Mouse (Mus musculus) lung, embryonic 14.5 days (tissue): ENCODE measurements at regions not wholly inside any gene's neighbourhood (a gene's known extent, or its start where the extent isn't known, plus 50 kb on each side); places are given as distances from the start of the nearest gene placed in this dataset.

ENCODE experiments used
- ATAC-seq: fragments of 200-750 bp; cut with Nextera tagmentation; 2 replicates; pipeline ENCODE4 v1.8.0; 2017; ENCODE audit warnings: mild to moderate bottlenecking, moderate TSS enrichment, moderate library complexity; ENCODE audit not compliant: insufficient read depth
- DNase-seq: peaks from one replicate; pipeline ENCODE4 v3.0.0-alpha.2; 2015
- H3K27ac ChIP-seq: fragments of 300-500 bp; sonication (generic); 2 replicates; pipeline ENCODE4 v1.5.1; 2014; ENCODE audit warnings: low read depth, mild to moderate bottlenecking, moderate library complexity
- H3K27me3 ChIP-seq: fragments of 300-500 bp; sonication (generic); 2 replicates; pipeline ENCODE4 v1.6.1; 2014; ENCODE audit warnings: low read length, control low read depth; ENCODE audit not compliant: insufficient read depth
- H3K36me3 ChIP-seq: fragments of 300-500 bp; sonication (generic); 2 replicates; pipeline ENCODE4 v1.6.1; 2014; ENCODE audit warnings: control low read depth; ENCODE audit not compliant: insufficient read depth
- H3K4me1 ChIP-seq: fragments of 300-500 bp; sonication (generic); 2 replicates; pipeline ENCODE4 v1.6.1; 2014; ENCODE audit warnings: antibody characterized with exemption, control low read depth; ENCODE audit not compliant: insufficient read depth
- H3K4me2 ChIP-seq: fragments of 300-500 bp; sonication (generic); 2 replicates; pipeline ENCODE4 v1.6.1; 2014; ENCODE audit warnings: mild to moderate bottlenecking
- H3K4me3 ChIP-seq: fragments of 300-500 bp; sonication (generic); 2 replicates; pipeline ENCODE4 v1.5.1; 2014; ENCODE audit warnings: low read depth, low read length
- H3K9ac ChIP-seq: fragments of 300-500 bp; sonication (generic); 2 replicates; pipeline ENCODE4 v1.6.1; 2014
- H3K9me3 ChIP-seq: fragments of 300-500 bp; sonication (generic); 2 replicates; pipeline ENCODE4 v1.6.1; 2016; ENCODE audit warnings: low read depth, low read length, control low read depth
- CTCF ChIP-seq: IDR thresholded peaks from 2 replicates; pipeline ENCODE4 v1.5.1; 2016; ENCODE audit warnings: antibody characterized with exemption, low read depth
- WGBS: fragments of 180-500 bp; shearing (Covaris S2); extraction: QIAGEN DNeasy Blood & Tissue Kit; methylation state at CpG from one replicate; pipeline ENCODE4 v1.1.7; 2014; 5-methylcytosine and 5-hydroxymethylcytosine counted together

GRCm38 (mm10) chr9:24982796-24983195 is 106.4 kb upstream of the Gm10181 start:
- Histone ChIP-seq H3K27ac (no peak overlapping the region), H3K4me3 (no peak overlapping the region), H3K27me3 (no peaks in the 10 kb centered on the region), H3K36me3 (no peaks in the 10 kb centered on the region), H3K4me2 (no peak overlapping the region), H3K4me1 (no peaks in the 10 kb centered on the region), H3K9ac (no peak overlapping the region), H3K9me3 (no peaks in the 10 kb centered on the region)
- ATAC-seq (no peak), DNase-seq (no peak)
- 0 out of 2 replicates have a peak, but pooled peaks have one; percentile 16 for TF ChIP-seq CTCF
- 63% methylated on average over 3 of the region's 3 CpGs for WGBS

- Histone ChIP-seq H3K36me3 (no peaks in the 10 kb centered on the region), H3K9ac (no peak overlapping the region), H3K27me3 (no peaks in the 10 kb centered on the region), H3K9me3 (no peaks in the 10 kb centered on the region), H3K4me1 (no peaks in the 10 kb centered on the region), H3K4me3 (no peak overlapping the region), H3K27ac (no peak overlapping the region), H3K4me2 (no peak overlapping the region)
- WGBS: 21% methylated on average over 7 of the region's 7 CpGs
- ATAC-seq: no peak
- TF ChIP-seq CTCF: no peak
- DNase-seq: peak; percentile 16
Measured at GRCm38 (mm10) chr9:24994491-24994890, 94.7 kb upstream of the Gm10181 start.

GRCm38 (mm10) chr9:25021095-25021691 is 68.0 kb upstream of the Gm10181 start:
- H3K4me2 ChIP-seq: no peak overlapping the region
- H3K36me3 ChIP-seq: no peaks in the 10 kb centered on the region
- TF ChIP-seq CTCF: no peak
- ATAC-seq: no peak
- no peak overlapping the region for H3K4me3 ChIP-seq
- no peak for DNase-seq
- no peak overlapping the region for H3K27ac ChIP-seq
- no peak overlapping the region for H3K9ac ChIP-seq
- H3K27me3 ChIP-seq: no peaks in the 10 kb centered on the region
- H3K9me3 ChIP-seq: no peaks in the 10 kb centered on the region
- 68% methylated on average over 4 of the region's 4 CpGs for WGBS
- no peaks in the 10 kb centered on the region for H3K4me1 ChIP-seq

GRCm38 (mm10) chr9:25022439-25022838 is 66.8 kb upstream of the Gm10181 start:
- WGBS: 79% methylated on average over 4 of the region's 4 CpGs
- Histone ChIP-seq H3K36me3 (no peaks in the 10 kb centered on the region), H3K9ac (no peak overlapping the region), H3K27ac (no peak overlapping the region), H3K9me3 (no peaks in the 10 kb centered on the region), H3K27me3 (no peaks in the 10 kb centered on the region), H3K4me3 (no peak overlapping the region), H3K4me2 (no peak overlapping the region), H3K4me1 (no peaks in the 10 kb centered on the region)
- no peak for TF ChIP-seq CTCF
- ATAC-seq: no peak
- DNase-seq: peak; percentile 24

- H3K4me2 ChIP-seq: no peak overlapping the region
- 64% methylated on average over 4 of the region's 4 CpGs for WGBS
- H3K9me3 ChIP-seq: no peaks in the 10 kb centered on the region
- H3K36me3 ChIP-seq: no peaks in the 10 kb centered on the region
- 0 out of 2 replicates have a peak, but pooled peaks have one; percentile 13 for TF ChIP-seq CTCF
- no peak overlapping the region for H3K27ac ChIP-seq
- no peaks in the 10 kb centered on the region for H3K27me3 ChIP-seq
- H3K4me1 ChIP-seq: no peaks in the 10 kb centered on the region
- H3K9ac ChIP-seq: no peak overlapping the region
- DNase-seq (peak; percentile 16), ATAC-seq (no peak)
- no peak overlapping the region for H3K4me3 ChIP-seq
Measured at GRCm38 (mm10) chr9:25024486-25024885, 64.7 kb upstream of the Gm10181 start.

GRCm38 (mm10) chr9:25027581-25027980 is 61.6 kb upstream of the Gm10181 start:
- Histone ChIP-seq H3K27ac (no peak overlapping the region), H3K9ac (no peak overlapping the region), H3K9me3 (no peaks in the 10 kb centered on the region), H3K36me3 (no peaks in the 10 kb centered on the region), H3K27me3 (no peaks in the 10 kb centered on the region), H3K4me2 (no peak overlapping the region), H3K4me3 (no peak overlapping the region), H3K4me1 (no peaks in the 10 kb centered on the region)
- ATAC-seq: no peak
- WGBS: 6% methylated on average over 8 of the region's 8 CpGs
- TF ChIP-seq CTCF: peak; percentile 95
- peak; percentile 86 for DNase-seq

- no peak overlapping the region for H3K9ac ChIP-seq
- DNase-seq: no peak
- H3K27ac ChIP-seq: no peak overlapping the region
- no peak overlapping the region for H3K4me2 ChIP-seq
- 57% methylated on average over 6 of the region's 6 CpGs for WGBS
- ATAC-seq: no peak
- no peak for TF ChIP-seq CTCF
- no peaks in the 10 kb centered on the region for H3K4me1 ChIP-seq
- H3K36me3 ChIP-seq: no peaks in the 10 kb centered on the region
- no peaks in the 10 kb centered on the region for H3K27me3 ChIP-seq
- H3K4me3 ChIP-seq: no peak overlapping the region
- H3K9me3 ChIP-seq: no peaks in the 10 kb centered on the region
Measured at GRCm38 (mm10) chr9:25028305-25028704, 60.9 kb upstream of the Gm10181 start.
